Comparison of ENCODE assay signal across 8 mouse cellular contexts in genomic region chr6:113333137-113333950, GRCm38 (mm10). TPM values are rescaled to one million over a fixed set of nuclear protein-coding genes. Genes with fewer than 3 reads are reported as not detected.
DNase-seq lines count a peak whose midpoint lies in the region; ATAC-seq and TF ChIP-seq lines count a peak whose summit lies in the region.

No protein-coding gene starts in this region.

- H3K36me3 ChIP-seq in liver, postnatal 0 days (replicated peaks; ENCODE audit: insufficient read depth, low read length): peaks cover 28% of the 10 kb centered on the region
- H3K36me3 ChIP-seq in forebrain, embryonic 15.5 days: peaks cover 43% of the 10 kb centered on the region
- H3K36me3 ChIP-seq in hindbrain, embryonic 16.5 days (ENCODE audit: control insufficient read depth, insufficient read depth, low read length): peaks cover 17% of the 10 kb centered on the region; the same call in 1 of the 2 replicates
- peaks cover 78% of the 10 kb centered on the region for H3K36me3 ChIP-seq in neural tube, embryonic 13.5 days

- TF ChIP-seq CTCF in liver, postnatal 0 days (IDR thresholded peaks at IDR 0.05; ENCODE audit: low read depth): no peak

- H3K4me1 ChIP-seq in liver, postnatal 0 days (ENCODE audit: insufficient read depth): peaks cover 5% of the 10 kb centered on the region; the same call in 1 of the 2 replicates
- H3K4me1 ChIP-seq in forebrain, embryonic 15.5 days: peaks cover 7% of the 10 kb centered on the region
- peaks cover 5% of the 10 kb centered on the region for H3K4me1 ChIP-seq in hindbrain, embryonic 16.5 days (ENCODE audit: control insufficient read depth, insufficient read depth, low read depth, low read length)
- peaks cover 12% of the 10 kb centered on the region for H3K4me1 ChIP-seq in neural tube, embryonic 13.5 days (replicated peaks)

- no peak overlapping the region for H3K9ac ChIP-seq in liver, postnatal 0 days (replicated peaks)
- no peak overlapping the region for H3K9ac ChIP-seq in forebrain, embryonic 15.5 days (replicated peaks)
- H3K9ac ChIP-seq in hindbrain, embryonic 16.5 days (ENCODE audit: low read depth, low read length): no peak overlapping the region
- H3K9ac ChIP-seq in neural tube, embryonic 13.5 days: no peak overlapping the region

- TF ChIP-seq EP300 in liver, postnatal 0 days (IDR thresholded peaks at IDR 0.05; ENCODE audit: low read depth): no peak

- no peak overlapping the region for H3K4me2 ChIP-seq in liver, postnatal 0 days (ENCODE audit: low read depth, low read length)
- no peak overlapping the region for H3K4me2 ChIP-seq in forebrain, embryonic 15.5 days (replicated peaks)
- no peak overlapping the region for H3K4me2 ChIP-seq in hindbrain, embryonic 16.5 days (ENCODE audit: low read length)
- no peak overlapping the region; the same call in 1 of the 2 replicates for H3K4me2 ChIP-seq in neural tube, embryonic 13.5 days

- no peak overlapping the region for H3K27ac ChIP-seq in liver, postnatal 0 days (ENCODE audit: low read depth)
- H3K27ac ChIP-seq in forebrain, embryonic 15.5 days (replicated peaks): peak overlapping the region; percentile 71
- peak overlapping the region; percentile 40; the same call in 1 of the 2 replicates for H3K27ac ChIP-seq in hindbrain, embryonic 16.5 days (ENCODE audit: low read depth, low read length)
- peak overlapping the region; percentile 75 for H3K27ac ChIP-seq in neural tube, embryonic 13.5 days (replicated peaks)

- WGBS in liver, postnatal 0 days (ENCODE audit: insufficient replicate concordance): 78% methylated on average over 14 of the region's 14 CpGs
- WGBS in forebrain, embryonic 15.5 days: 43% methylated on average over 14 of the region's 14 CpGs
- WGBS in hindbrain, embryonic 16.5 days: 62% methylated on average over 14 of the region's 14 CpGs
- 58% methylated on average over 14 of the region's 14 CpGs for WGBS in neural tube, embryonic 13.5 days

- no peaks in the 10 kb centered on the region for H3K9me3 ChIP-seq in liver, postnatal 0 days (ENCODE audit: low read length)
- H3K9me3 ChIP-seq in forebrain, embryonic 15.5 days: no peaks in the 10 kb centered on the region
- H3K9me3 ChIP-seq in hindbrain, embryonic 16.5 days (ENCODE audit: control insufficient read depth, low read length): no peaks in the 10 kb centered on the region
- H3K9me3 ChIP-seq in neural tube, embryonic 13.5 days: no peaks in the 10 kb centered on the region

- intact Hi-C loops in left cerebral cortex, postnatal 10 days (cut with DNase I): no loop called here

- DNase-seq in liver, postnatal 0 days: peak; percentile 42
- no peak for DNase-seq in liver
- peak; percentile 78 to 87 for DNase-seq in left cerebral cortex, postnatal 10 days (ENCODE audit: extremely low spot score in 1 of 2, low spot score in 2 of 2)
- no peak for DNase-seq in spleen, adult 18-20 months
- no peak for DNase-seq in urinary bladder, postnatal 25 days (ENCODE audit: low spot score)

- H3K4me3 ChIP-seq in liver, postnatal 0 days (ENCODE audit: low read depth, low read length): no peak overlapping the region
- no peak overlapping the region for H3K4me3 ChIP-seq in forebrain, embryonic 15.5 days
- no peak overlapping the region for H3K4me3 ChIP-seq in hindbrain, embryonic 16.5 days (ENCODE audit: low read length)
- no peak overlapping the region for H3K4me3 ChIP-seq in neural tube, embryonic 13.5 days

- peak; percentile 30; the same call in 1 of the 2 replicates for ATAC-seq in liver, postnatal 0 days
- ATAC-seq in forebrain, embryonic 15.5 days (replicated peaks): peak; percentile 62
- peak; percentile 78 for ATAC-seq in hindbrain, embryonic 16.5 days
- ATAC-seq in neural tube, embryonic 13.5 days (ENCODE audit: low read depth): peak; percentile 73; the same call in 1 of the 2 replicates

- H3K27me3 ChIP-seq in liver, postnatal 0 days (ENCODE audit: insufficient read depth, low read length): no peaks in the 10 kb centered on the region
- H3K27me3 ChIP-seq in forebrain, embryonic 15.5 days: no peaks in the 10 kb centered on the region
- no peaks in the 10 kb centered on the region for H3K27me3 ChIP-seq in hindbrain, embryonic 16.5 days (replicated peaks; ENCODE audit: control insufficient read depth, insufficient read depth, low read length)
- no peaks in the 10 kb centered on the region for H3K27me3 ChIP-seq in neural tube, embryonic 13.5 days

RNA-seq across cellular contexts. Expression of gene Ogg1, which starts 6.6 kb away (rescaled TPM):
- polyA plus RNA-seq in liver, postnatal 0 days (2015; fragmentation: Nextera tagmentation; extraction: Ambion mirVana): 3.8 and 4.2 TPM in 2 replicates
- polyA plus RNA-seq in forebrain, embryonic 15.5 days (2015; fragmentation: Nextera tagmentation; extraction: Ambion mirVana): 11.6 and 11.8 TPM in 2 replicates
- polyA plus RNA-seq in hindbrain, embryonic 16.5 days (2015; fragmentation: Nextera tagmentation; extraction: Ambion mirVana): 7.0 and 10.6 TPM in 2 replicates
- total RNA-seq in left cerebral cortex, postnatal 10 days (2021): 1 to 10 TPM; 5.5 to 6.4 TPM
- polyA plus RNA-seq in neural tube, embryonic 13.5 days (2015; fragmentation: Nextera tagmentation; extraction: Ambion mirVana): 9.0 and 10.2 TPM in 2 replicates

RNA-seq across cellular contexts. Expression of gene Camk1, which starts 10.4 kb away (rescaled TPM):
- 17.9 and 18.1 TPM in 2 replicates for polyA plus RNA-seq in liver, postnatal 0 days (2015; fragmentation: Nextera tagmentation; extraction: Ambion mirVana)
- 79.0 and 88.0 TPM in 2 replicates for polyA plus RNA-seq in forebrain, embryonic 15.5 days (2015; fragmentation: Nextera tagmentation; extraction: Ambion mirVana)
- 119 and 128 TPM in 2 replicates for polyA plus RNA-seq in hindbrain, embryonic 16.5 days (2015; fragmentation: Nextera tagmentation; extraction: Ambion mirVana)
- total RNA-seq in left cerebral cortex, postnatal 10 days (2021): 100 to 1,000 TPM; 107 to 112 TPM
- 76.4 and 78.0 TPM in 2 replicates for polyA plus RNA-seq in neural tube, embryonic 13.5 days (2015; fragmentation: Nextera tagmentation; extraction: Ambion mirVana)

RNA-seq across cellular contexts. Expression of gene Brpf1, which starts 26.4 kb away (rescaled TPM):
- 4.1 and 4.8 TPM in 2 replicates for polyA plus RNA-seq in liver, postnatal 0 days (2015; fragmentation: Nextera tagmentation; extraction: Ambion mirVana)
- 19.6 and 22.2 TPM in 2 replicates for polyA plus RNA-seq in forebrain, embryonic 15.5 days (2015; fragmentation: Nextera tagmentation; extraction: Ambion mirVana)
- 12.4 and 15.5 TPM in 2 replicates for polyA plus RNA-seq in hindbrain, embryonic 16.5 days (2015; fragmentation: Nextera tagmentation; extraction: Ambion mirVana)
- 10 to 100 TPM; 24.7 TPM for total RNA-seq in left cerebral cortex, postnatal 10 days (2021)
- 16.7 and 16.8 TPM in 2 replicates for polyA plus RNA-seq in neural tube, embryonic 13.5 days (2015; fragmentation: Nextera tagmentation; extraction: Ambion mirVana)

RNA-seq across cellular contexts. Expression of gene Tada3, which starts 44.3 kb away (rescaled TPM):
- 11.1 and 11.9 TPM in 2 replicates for polyA plus RNA-seq in liver, postnatal 0 days (2015; fragmentation: Nextera tagmentation; extraction: Ambion mirVana)
- polyA plus RNA-seq in forebrain, embryonic 15.5 days (2015; fragmentation: Nextera tagmentation; extraction: Ambion mirVana): 79.4 and 82.2 TPM in 2 replicates
- polyA plus RNA-seq in hindbrain, embryonic 16.5 days (2015; fragmentation: Nextera tagmentation; extraction: Ambion mirVana): 68.3 and 71.1 TPM in 2 replicates
- total RNA-seq in left cerebral cortex, postnatal 10 days (2021): 10 to 100 TPM; 50.5 to 52.5 TPM
- polyA plus RNA-seq in neural tube, embryonic 13.5 days (2015; fragmentation: Nextera tagmentation; extraction: Ambion mirVana): 63.8 and 64.5 TPM in 2 replicates

RNA-seq across cellular contexts. Expression of gene Arpc4, which starts 44.6 kb away (rescaled TPM):
- polyA plus RNA-seq in liver, postnatal 0 days (2015; fragmentation: Nextera tagmentation; extraction: Ambion mirVana): 188 and 198 TPM in 2 replicates
- 390 and 428 TPM in 2 replicates for polyA plus RNA-seq in forebrain, embryonic 15.5 days (2015; fragmentation: Nextera tagmentation; extraction: Ambion mirVana)
- polyA plus RNA-seq in hindbrain, embryonic 16.5 days (2015; fragmentation: Nextera tagmentation; extraction: Ambion mirVana): 440 and 455 TPM in 2 replicates
- total RNA-seq in left cerebral cortex, postnatal 10 days (2021): 100 to 1,000 TPM; 318 to 324 TPM
- 375 and 421 TPM in 2 replicates for polyA plus RNA-seq in neural tube, embryonic 13.5 days (2015; fragmentation: Nextera tagmentation; extraction: Ambion mirVana)

Comparison
In these comparisons a context has a peak if more than half of its experiments do, and no peak if none do; other contexts are left out.
1. DNase-seq: peak in liver, postnatal 0 days (single experiment) and left cerebral cortex, postnatal 10 days (2 of 2); none in liver (single experiment), spleen, adult 18-20 months (0 of 2) and urinary bladder, postnatal 25 days (single experiment).
2. Peak in every context shown above with its lines, with median percentiles within 50 percentile points of each other: ATAC-seq.